Mouse (Mus musculus) cerebellum, adult 2 months (tissue): ENCODE data around the gene Etl4. TPM values are rescaled to one million over a fixed set of nuclear protein-coding genes. Genes with fewer than 3 reads are reported as not detected.

ENCODE experiments used
- DNase-seq, 2 experiments: peaks; one replicate each; pipeline ENCODE4 v3.0.0; 2021
- H3K27ac ChIP-seq: fragments of 200-500 bp; 2 replicates; pipeline ENCODE4 v1.5.1; 2012; ENCODE audit warnings: low read length, control low read depth, inconsistent platforms; ENCODE audit not compliant: insufficient read depth
- H3K27me3 ChIP-seq: fragments of 200-500 bp; 2 replicates; pipeline ENCODE4 v1.6.1; 2012; ENCODE audit warnings: inconsistent platforms, mild to moderate bottlenecking, low read length, moderate library complexity; ENCODE audit not compliant: control insufficient read depth, insufficient read depth
- H3K4me1 ChIP-seq: fragments of 200-500 bp; 2 replicates; pipeline ENCODE4 v1.6.1; 2011; ENCODE audit warnings: low read length; ENCODE audit not compliant: control insufficient read depth, insufficient read depth
- H3K4me3 ChIP-seq: fragments of 200-500 bp; replicated peaks from 2 replicates; pipeline ENCODE3; 2011; ENCODE audit warnings: mild to moderate bottlenecking, low read depth, low read length, control low read depth; ENCODE audit not compliant: insufficient read depth
- CTCF ChIP-seq: fragments of 200-500 bp; IDR thresholded peaks from 2 replicates; pipeline ENCODE4 v1.5.1; 2011; ENCODE audit warnings: low read depth, mild to moderate bottlenecking, control low read depth, low read length, moderate library complexity, borderline replicate concordance; ENCODE audit not compliant: insufficient read depth
- POLR2A ChIP-seq: fragments of 200-500 bp; IDR thresholded peaks from 2 replicates; pipeline ENCODE4 v1.6.1; 2011; ENCODE audit warnings: low read length, control low read depth, borderline replicate concordance; ENCODE audit not compliant: insufficient read depth
- WGBS: fragments of 180-500 bp; shearing (Covaris S2); methylation state at CpG from one replicate; pipeline ENCODE4 v1.1.7; 2018; 5-methylcytosine and 5-hydroxymethylcytosine counted together
- polyA plus RNA-seq: library from polyadenylated mRNA; depleted of rRNA; stranded (reverse); fragments of >200 nt; gene quantifications from 2 replicates; pipeline ENCODE4 v1.2.3, GENCODE M21; 2012

The Etl4 gene
- polyA plus RNA-seq, 1 experiment = 40.1 TPM

DNA sequence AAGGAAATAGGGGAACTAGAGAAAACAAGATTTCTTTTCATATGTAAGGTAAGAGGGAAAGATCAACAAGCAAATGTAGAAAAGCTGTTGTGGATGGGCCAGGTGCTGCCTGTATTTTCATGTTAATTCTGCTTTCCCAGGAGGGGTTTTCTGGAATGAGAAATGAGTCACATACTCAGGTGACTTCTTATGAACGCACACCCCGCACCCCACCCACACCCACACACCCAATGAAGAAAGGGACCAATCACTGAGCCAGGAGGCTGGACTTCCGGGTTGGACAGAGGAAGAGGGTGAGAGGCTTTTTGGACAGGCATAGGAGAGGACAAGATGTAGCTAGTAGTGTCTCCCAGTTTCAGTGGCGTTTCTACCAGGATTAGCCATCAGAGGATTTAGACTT lies 299.8 kb downstream of the Etl4 start:
- WGBS = 71% methylated on average over 4 of the region's 4 CpGs
- Histone ChIP-seq H3K27ac (no peak overlapping the region), H3K4me3 (no peak overlapping the region), H3K4me1 (no peaks in the 10 kb centered on the region), H3K27me3 (no peaks in the 10 kb centered on the region)
- TF ChIP-seq CTCF = no peak
- TF ChIP-seq POLR2A = no peak
- DNase-seq = no peak

DNA sequence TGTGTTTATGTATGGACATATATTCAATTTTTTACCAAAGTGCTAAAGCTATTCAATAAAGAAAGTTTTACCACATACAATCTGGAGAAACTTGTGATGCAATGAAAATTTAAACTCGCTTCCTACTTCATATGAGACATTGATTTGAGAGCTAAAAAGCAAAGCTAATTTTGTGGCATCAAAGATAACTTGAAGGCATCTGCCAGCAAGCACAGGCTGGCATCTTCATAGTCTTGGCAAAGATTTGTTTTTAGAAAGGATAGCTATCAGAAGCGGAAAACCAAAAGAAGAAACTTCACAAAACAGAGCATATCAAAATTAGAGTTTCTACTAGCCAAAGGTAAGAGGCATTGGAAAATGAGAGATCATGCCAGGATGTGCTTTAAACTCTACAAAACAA lies 306.7 kb downstream of the Etl4 start:
- Histone ChIP-seq H3K4me3 (no peak overlapping the region), H3K27ac (no peak overlapping the region), H3K4me1 (no peaks in the 10 kb centered on the region), H3K27me3 (no peaks in the 10 kb centered on the region)
- no peak for DNase-seq
- no peak for TF ChIP-seq POLR2A
- TF ChIP-seq CTCF = no peak
- WGBS = 88% methylated on average over 2 of the region's 2 CpGs

DNA sequence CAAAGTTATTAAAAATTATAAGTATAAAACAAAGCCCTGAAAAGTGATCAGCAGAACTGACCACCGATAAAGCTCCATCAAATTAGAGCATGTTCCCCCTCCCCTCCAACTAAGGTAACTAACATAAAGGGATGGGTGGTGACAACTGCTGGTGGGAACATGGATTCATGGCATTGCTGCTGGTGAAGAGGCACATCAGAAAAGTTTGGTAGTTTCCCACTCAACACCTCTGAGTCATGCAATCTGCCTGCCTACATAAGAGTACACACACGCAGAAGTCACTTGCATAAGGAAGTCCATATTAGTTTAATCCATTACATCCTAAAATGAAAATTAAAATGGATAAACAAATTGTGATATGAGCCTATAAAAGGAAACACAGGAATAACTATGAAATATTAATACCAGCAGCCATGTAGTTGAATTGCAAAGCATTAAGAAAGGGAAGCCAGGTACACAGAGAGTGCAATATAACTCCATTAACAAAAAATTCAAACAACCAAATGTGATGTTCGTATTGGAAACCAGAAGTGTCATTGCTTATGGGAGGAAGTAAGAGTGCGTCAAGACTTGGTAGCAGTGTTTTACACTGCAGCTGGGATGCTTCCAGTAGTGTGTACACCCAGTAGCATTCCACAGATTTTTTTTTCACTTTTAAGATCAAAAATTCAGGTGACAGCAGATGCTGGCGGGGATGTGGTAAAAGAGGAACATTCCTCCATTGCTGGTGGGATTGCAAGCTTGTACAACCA lies 307.3 kb downstream of the Etl4 start:
- H3K4me1 ChIP-seq = no peaks in the 10 kb centered on the region
- H3K4me3 ChIP-seq = no peak overlapping the region
- H3K27me3 ChIP-seq = no peaks in the 10 kb centered on the region
- no peak for TF ChIP-seq CTCF
- no peak for TF ChIP-seq POLR2A
- no peak overlapping the region for H3K27ac ChIP-seq
- no peak for DNase-seq
- WGBS = 97% methylated on average over 5 of the region's 5 CpGs

DNA sequence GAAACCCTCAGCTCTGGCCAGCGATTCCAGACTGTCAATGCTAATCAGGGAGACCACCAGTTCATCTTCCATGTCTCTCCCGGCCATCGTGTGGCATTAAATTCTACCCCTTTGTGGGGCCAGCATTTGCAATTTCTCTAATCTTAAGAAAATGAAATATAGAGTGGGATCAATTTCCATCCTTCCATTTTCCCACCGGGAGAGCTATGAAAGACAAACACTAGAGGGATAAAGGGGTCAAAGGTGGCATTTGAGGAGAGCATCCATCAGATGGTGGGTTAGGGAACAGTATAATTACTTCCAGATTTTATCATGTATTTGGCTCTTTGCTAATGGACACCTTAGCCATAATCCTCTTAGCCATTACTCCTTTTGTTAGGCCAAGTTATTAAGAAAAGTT lies 321.8 kb downstream of the Etl4 start:
- no peak for DNase-seq
- Histone ChIP-seq H3K27me3 (no peaks in the 10 kb centered on the region), H3K4me3 (no peak overlapping the region), H3K27ac (no peak overlapping the region), H3K4me1 (no peaks in the 10 kb centered on the region)
- TF ChIP-seq CTCF (no peak), POLR2A (no peak)
- 82% methylated on average over 4 of the region's 4 CpGs for WGBS

DNA sequence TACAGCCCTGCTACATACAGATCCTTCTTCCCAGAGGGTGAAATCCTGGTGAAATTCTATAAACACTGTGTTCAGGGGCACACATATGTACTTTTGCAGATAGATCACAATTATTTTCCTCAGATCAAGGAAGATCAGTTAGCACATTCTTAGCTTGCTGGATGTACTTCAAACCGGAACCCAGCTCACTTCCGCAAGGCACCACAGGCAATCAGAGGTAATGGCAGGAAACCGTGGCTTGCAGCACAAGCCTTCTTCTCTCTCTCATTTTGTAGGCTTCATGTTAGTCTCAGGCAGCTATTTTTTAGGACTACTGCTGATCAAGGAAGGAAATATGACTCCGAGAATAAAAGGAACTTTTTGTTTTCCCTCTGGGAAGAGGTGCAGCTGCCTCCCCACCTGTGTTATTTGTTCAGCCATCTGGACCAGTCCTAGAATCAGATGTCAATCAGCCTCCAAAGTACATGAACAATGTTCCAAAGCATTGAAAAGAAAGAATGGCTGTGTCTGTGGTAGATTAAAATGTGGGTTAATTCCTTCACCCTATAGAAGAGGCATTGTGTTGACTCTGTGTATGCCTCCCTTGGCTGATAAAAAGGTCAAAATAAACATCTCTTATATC lies 338.6 kb downstream of the Etl4 start:
- H3K4me3 ChIP-seq = no peak overlapping the region
- H3K27ac ChIP-seq = no peak overlapping the region
- DNase-seq = peak in 1 of 2 experiments; percentile 26
- no peaks in the 10 kb centered on the region for H3K27me3 ChIP-seq
- WGBS = 64% methylated on average over 4 of the region's 4 CpGs
- no peaks in the 10 kb centered on the region for H3K4me1 ChIP-seq
- TF ChIP-seq POLR2A (no peak), CTCF (no peak)

DNA sequence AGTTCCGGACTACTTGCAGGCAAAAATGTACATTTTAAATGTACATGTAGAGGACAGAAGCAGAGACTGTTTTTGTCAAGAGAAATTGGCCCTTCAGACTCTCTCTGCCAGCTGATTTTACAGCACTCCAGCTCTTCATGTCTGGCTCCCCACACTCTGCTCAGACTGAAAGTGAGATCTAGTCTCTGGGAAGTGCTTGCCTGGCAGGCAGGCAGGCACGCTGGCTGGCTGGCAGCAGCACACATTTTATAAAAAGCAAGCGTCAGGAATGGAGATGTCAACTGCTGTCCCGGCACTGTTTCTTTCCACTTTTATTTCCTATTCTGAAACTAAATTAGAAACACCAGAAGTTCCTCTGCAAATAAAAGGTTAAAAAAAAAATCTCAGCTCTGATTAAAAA lies 339.8 kb downstream of the Etl4 start:
- H3K27me3 ChIP-seq = no peaks in the 10 kb centered on the region
- H3K27ac ChIP-seq = no peak overlapping the region
- peak in 1 of 2 experiments; percentile 1 for DNase-seq
- H3K4me1 ChIP-seq = no peaks in the 10 kb centered on the region
- 38% methylated on average over 4 of the region's 4 CpGs for WGBS
- H3K4me3 ChIP-seq = no peak overlapping the region
- no peak for TF ChIP-seq CTCF
- no peak for TF ChIP-seq POLR2A

DNA sequence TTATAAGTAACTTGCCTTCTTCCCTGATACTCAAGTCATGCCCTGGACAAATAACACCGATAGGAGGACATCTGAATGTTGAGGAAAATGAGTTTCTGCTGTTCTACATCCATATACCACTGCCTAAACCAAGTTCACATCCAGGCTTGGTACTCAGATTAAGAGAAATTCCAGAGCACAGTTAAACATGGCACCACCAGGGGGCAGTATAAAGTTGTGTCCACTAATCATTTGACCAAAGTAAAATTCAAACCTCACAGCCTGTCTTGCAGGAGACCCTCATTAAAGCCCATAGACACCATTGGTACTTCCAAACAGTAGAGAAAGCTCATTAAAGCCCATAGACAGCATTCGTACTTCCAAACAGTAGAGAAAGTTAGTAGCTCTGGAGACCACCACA lies 366.5 kb downstream of the Etl4 start:
- no peaks in the 10 kb centered on the region for H3K4me1 ChIP-seq
- H3K27me3 ChIP-seq = no peaks in the 10 kb centered on the region
- 45% methylated on average over 2 of the region's 2 CpGs for WGBS
- H3K4me3 ChIP-seq = no peak overlapping the region
- no peak overlapping the region for H3K27ac ChIP-seq
- no peak for TF ChIP-seq POLR2A
- TF ChIP-seq CTCF = peak; percentile 16; the same call in 1 of the 2 replicates
- DNase-seq = peak; percentile 9 to 25

DNA sequence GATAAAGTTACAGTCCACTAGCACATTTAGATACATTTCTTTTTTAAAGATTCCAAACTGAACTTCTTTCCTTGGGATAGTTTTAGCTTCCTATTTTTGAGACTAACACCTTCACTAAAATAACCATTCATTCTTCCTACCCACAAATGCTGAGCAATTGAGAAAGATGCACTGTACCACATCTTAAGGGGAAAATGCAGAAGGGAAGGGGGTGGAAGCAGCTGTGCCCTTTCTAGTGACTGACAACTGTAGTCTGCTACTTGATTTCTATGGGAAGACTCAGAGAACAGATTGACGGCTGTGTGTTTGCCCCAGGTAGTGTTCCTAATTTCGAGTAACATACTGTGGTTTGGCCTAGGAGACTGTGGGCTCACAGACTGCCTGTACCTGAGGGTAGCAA lies 372.3 kb downstream of the Etl4 start:
- 69% methylated on average over 2 of the region's 2 CpGs for WGBS
- H3K27me3 ChIP-seq = no peaks in the 10 kb centered on the region
- DNase-seq = peak in 1 of 2 experiments; percentile 14
- H3K27ac ChIP-seq = no peak overlapping the region
- H3K4me1 ChIP-seq = no peaks in the 10 kb centered on the region
- H3K4me3 ChIP-seq = no peak overlapping the region
- no peak for TF ChIP-seq POLR2A
- no peak for TF ChIP-seq CTCF
